Mouse (Mus musculus): ENCODE results near the gene Rnf113a2. TPM values are rescaled to one million over a fixed set of nuclear protein-coding genes. Genes with fewer than 3 reads are reported as not detected.
A peak's percentile ranks its signal among the peaks of the same experiment; 100 is the strongest.

The Rnf113a2 gene
- polyA plus RNA-seq, 1 experiment, result 14.8 TPM

DNA sequence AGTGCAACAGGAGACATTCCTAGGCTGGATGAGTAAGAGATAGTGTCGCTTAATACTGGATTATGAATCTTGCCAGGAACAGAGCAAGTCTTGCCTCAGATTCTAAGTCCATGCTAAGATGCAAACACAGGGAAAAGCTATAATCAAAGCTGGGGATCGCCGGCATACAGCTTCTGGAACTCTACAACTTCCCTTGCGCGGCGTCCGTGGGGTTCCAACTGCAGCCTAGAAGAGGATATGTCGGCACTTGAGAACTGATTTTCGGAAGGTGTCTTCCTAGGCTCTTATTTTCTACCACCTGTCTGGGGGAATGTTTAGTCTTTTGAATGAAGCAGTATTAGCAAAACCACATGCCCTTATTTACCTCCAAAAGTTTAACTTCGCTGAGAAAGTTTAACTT lies 32.9 kb downstream of the Rnf113a2 start:
- no peak overlapping the region for H3K27ac ChIP-seq (ENCODE audit: insufficient read depth, low read length)
- no peak overlapping the region for H3K4me3 ChIP-seq (ENCODE audit: insufficient read depth, low read length)
- peaks cover 3% of the 10 kb centered on the region; the same call in 1 of the 2 replicates for H3K4me1 ChIP-seq (ENCODE audit: control insufficient read depth, insufficient read depth, low read length)
- TF ChIP-seq POLR2A (IDR thresholded peaks at IDR 0.05; ENCODE audit: low read depth, low read length) (no peak), CTCF (IDR thresholded peaks at IDR 0.05; ENCODE audit: borderline replicate concordance, insufficient read depth, low read length) (no peak)

DNA sequence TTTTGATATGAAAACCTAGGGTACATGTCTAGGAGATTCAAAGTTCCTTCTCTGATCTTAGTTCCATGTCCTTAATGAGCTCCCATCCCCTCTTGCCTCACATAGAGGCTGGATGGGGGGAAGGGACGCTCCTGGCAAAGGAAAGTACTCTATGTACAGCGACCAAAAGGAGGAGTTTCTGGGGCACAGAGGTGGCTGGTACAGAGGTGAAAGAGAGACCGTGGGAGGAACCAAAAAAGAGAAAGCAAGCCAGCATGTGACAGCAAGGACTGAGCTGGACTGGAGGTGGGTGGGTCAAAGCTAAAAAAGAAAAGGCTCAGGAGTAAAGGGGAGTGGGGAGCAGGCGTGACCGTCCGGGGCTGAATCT lies 33.3 kb downstream of the Rnf113a2 start:
- TF ChIP-seq POLR2A (IDR thresholded peaks at IDR 0.05; ENCODE audit: low read depth, low read length), result no peak
- TF ChIP-seq CTCF (IDR thresholded peaks at IDR 0.05; ENCODE audit: borderline replicate concordance, insufficient read depth, low read length), result no peak
- H3K4me3 ChIP-seq (ENCODE audit: insufficient read depth, low read length), result peak overlapping the region; percentile 63
- peaks cover 3% of the 10 kb centered on the region; the same call in 1 of the 2 replicates for H3K4me1 ChIP-seq (ENCODE audit: control insufficient read depth, insufficient read depth, low read length)
- no peak overlapping the region for H3K27ac ChIP-seq (ENCODE audit: insufficient read depth, low read length)

GRCm38 (mm10) chr12:84450718-84451646 lies 34.0 kb downstream of the Rnf113a2 start, which contains the start of the genes Aldh6a1 and Lin52:
Gene Aldh6a1 (minus strand): TSS chr12:84451004.
Gene Lin52 (plus strand): TSS chr12:84451422.
- Histone ChIP-seq H3K27ac (ENCODE audit: insufficient read depth, low read length) (no peak within 1 kb of the TSS), H3K4me3 (ENCODE audit: insufficient read depth, low read length) (peak within 1 kb of the TSS; percentile 92), H3K4me1 (ENCODE audit: control insufficient read depth, insufficient read depth, low read length) (peaks cover 3% of the 10 kb centered on the region; the same call in 1 of the 2 replicates)
- TF ChIP-seq POLR2A (IDR thresholded peaks at IDR 0.05; ENCODE audit: low read depth, low read length), result peak; percentile 91
- TF ChIP-seq CTCF (IDR thresholded peaks at IDR 0.05; ENCODE audit: borderline replicate concordance, insufficient read depth, low read length), result no peak

GRCm38 (mm10) chr12:84451801-84452200 lies 34.8 kb downstream of the Rnf113a2 start:
- TF ChIP-seq CTCF (IDR thresholded peaks at IDR 0.05; ENCODE audit: borderline replicate concordance, insufficient read depth, low read length) (no peak), POLR2A (IDR thresholded peaks at IDR 0.05; ENCODE audit: low read depth, low read length) (no peak)
- H3K27ac ChIP-seq (ENCODE audit: insufficient read depth, low read length), result no peak overlapping the region
- H3K4me1 ChIP-seq (ENCODE audit: control insufficient read depth, insufficient read depth, low read length), result peaks cover 3% of the 10 kb centered on the region; the same call in 1 of the 2 replicates
- H3K4me3 ChIP-seq (ENCODE audit: insufficient read depth, low read length), result peak overlapping the region; percentile 92

- Histone ChIP-seq H3K4me1 (ENCODE audit: control insufficient read depth, insufficient read depth, low read length) (peaks cover 3% of the 10 kb centered on the region; the same call in 1 of the 2 replicates), H3K27ac (ENCODE audit: insufficient read depth, low read length) (no peak overlapping the region), H3K4me3 (ENCODE audit: insufficient read depth, low read length) (no peak overlapping the region)
- TF ChIP-seq POLR2A (IDR thresholded peaks at IDR 0.05; ENCODE audit: low read depth, low read length) (no peak), CTCF (IDR thresholded peaks at IDR 0.05; ENCODE audit: borderline replicate concordance, insufficient read depth, low read length) (no peak)
Observed at GRCm38 (mm10) chr12:84456911-84457310, 39.9 kb downstream of the Rnf113a2 start.

DNA sequence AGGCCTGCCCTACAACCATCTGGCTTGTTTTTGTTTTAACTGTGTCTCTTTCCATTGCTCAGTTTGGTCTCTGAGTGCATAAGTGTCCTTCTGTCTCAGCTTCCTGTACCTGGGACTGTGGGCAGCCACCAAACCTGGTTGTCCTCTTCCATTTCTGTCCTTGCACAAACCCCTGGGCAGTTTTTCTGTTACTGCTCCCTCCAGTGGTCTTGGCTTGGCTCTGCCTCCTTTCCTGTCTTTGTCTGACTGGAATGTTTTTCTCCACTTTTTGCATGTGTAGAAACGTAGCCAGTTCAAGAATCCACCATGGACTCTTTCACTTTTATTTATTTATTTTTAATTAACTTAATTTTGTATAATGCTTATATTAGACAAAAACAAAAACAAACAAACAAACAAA lies 42.8 kb downstream of the Rnf113a2 start:
- no peaks in the 10 kb centered on the region for H3K4me1 ChIP-seq (ENCODE audit: control insufficient read depth, insufficient read depth, low read length)

DNA sequence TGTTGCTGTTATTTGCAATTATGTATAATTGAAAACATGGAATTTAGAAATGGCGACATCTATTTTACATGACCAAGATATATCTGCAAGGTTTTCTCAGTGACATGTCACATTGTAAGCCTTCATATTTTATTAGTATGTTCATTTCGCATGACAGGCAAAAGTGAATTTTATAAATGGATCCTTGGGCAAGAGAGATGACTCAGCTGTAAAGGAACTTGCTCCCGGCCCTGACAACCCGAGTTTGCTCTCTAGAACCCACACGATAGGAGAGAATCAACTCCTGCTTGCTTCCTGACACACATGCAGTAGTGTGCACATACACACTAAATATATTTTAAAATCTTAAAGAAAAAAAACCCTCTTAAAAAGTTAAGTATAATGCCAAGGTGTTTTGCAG lies 44.4 kb downstream of the Rnf113a2 start:
- no peak overlapping the region for H3K4me3 ChIP-seq (ENCODE audit: insufficient read depth, low read length)
- no peak overlapping the region for H3K27ac ChIP-seq (ENCODE audit: insufficient read depth, low read length)
- no peaks in the 10 kb centered on the region for H3K4me1 ChIP-seq (ENCODE audit: control insufficient read depth, insufficient read depth, low read length)
- TF ChIP-seq POLR2A (IDR thresholded peaks at IDR 0.05; ENCODE audit: low read depth, low read length) (no peak), CTCF (IDR thresholded peaks at IDR 0.05; ENCODE audit: borderline replicate concordance, insufficient read depth, low read length) (no peak)

More for the DNA sequence above, 42.8 kb downstream of the Rnf113a2 start:
- H3K27ac ChIP-seq (ENCODE audit: insufficient read depth, low read length), result no peak overlapping the region
- no peak overlapping the region for H3K4me3 ChIP-seq (ENCODE audit: insufficient read depth, low read length)
- TF ChIP-seq CTCF (IDR thresholded peaks at IDR 0.05; ENCODE audit: borderline replicate concordance, insufficient read depth, low read length) (no peak), POLR2A (IDR thresholded peaks at IDR 0.05; ENCODE audit: low read depth, low read length) (no peak)

GRCm38 (mm10) chr12:84462856-84463255 lies 45.9 kb downstream of the Rnf113a2 start:
- no peak overlapping the region for H3K27ac ChIP-seq (ENCODE audit: insufficient read depth, low read length)
- no peaks in the 10 kb centered on the region for H3K4me1 ChIP-seq (ENCODE audit: control insufficient read depth, insufficient read depth, low read length)
- no peak overlapping the region for H3K4me3 ChIP-seq (ENCODE audit: insufficient read depth, low read length)
- TF ChIP-seq CTCF (IDR thresholded peaks at IDR 0.05; ENCODE audit: borderline replicate concordance, insufficient read depth, low read length) (no peak), POLR2A (IDR thresholded peaks at IDR 0.05; ENCODE audit: low read depth, low read length) (no peak)

Other genes with a start within 250 kb of the Rnf113a2 start
- 20.6 and 21.3 TPM in 2 replicates for gene Elmsan1, start 198.3 kb upstream of the Rnf113a2 start, polyA plus RNA-seq (2011; ENCODE audit: insufficient read length, low read depth, missing spikeins)
- gene Ptgr2, start 132.0 kb upstream of the Rnf113a2 start, polyA plus RNA-seq (2011; ENCODE audit: insufficient read length, low read depth, missing spikeins), result 41.6 and 43.7 TPM in 2 replicates
- 39.1 and 46.0 TPM in 2 replicates for gene Zfp410, start 100.3 kb upstream of the Rnf113a2 start, polyA plus RNA-seq (2011; ENCODE audit: insufficient read length, low read depth, missing spikeins)
- 18.7 and 21.9 TPM in 2 replicates for gene Coq6, start 55.5 kb upstream of the Rnf113a2 start, polyA plus RNA-seq (2011; ENCODE audit: insufficient read length, low read depth, missing spikeins)
- 0.61 and 0.94 TPM in 2 replicates for gene Fam161b, start 55.4 kb upstream of the Rnf113a2 start, polyA plus RNA-seq (2011; ENCODE audit: insufficient read length, low read depth, missing spikeins)
- gene Entpd5, start 8.2 kb upstream of the Rnf113a2 start, polyA plus RNA-seq (2011; ENCODE audit: insufficient read length, low read depth, missing spikeins), result 13.7 and 14.6 TPM in 2 replicates
- 0.22 and 0.95 TPM in 2 replicates for gene Bbof1, start 8.1 kb upstream of the Rnf113a2 start, polyA plus RNA-seq (2011; ENCODE audit: insufficient read length, low read depth, missing spikeins)
- 14.2 and 19.1 TPM in 2 replicates for gene Aldh6a1, start 33.8 kb downstream of the Rnf113a2 start, polyA plus RNA-seq (2011; ENCODE audit: insufficient read length, low read depth, missing spikeins)
- gene Lin52, start 34.2 kb downstream of the Rnf113a2 start, polyA plus RNA-seq (2011; ENCODE audit: insufficient read length, low read depth, missing spikeins), result 10.3 and 14.5 TPM in 2 replicates
- gene Vsx2, start 152.6 kb downstream of the Rnf113a2 start, polyA plus RNA-seq (2011; ENCODE audit: insufficient read length, low read depth, missing spikeins), result not detected in 2 replicates
- gene Abcd4, start 200.2 kb downstream of the Rnf113a2 start, polyA plus RNA-seq (2011; ENCODE audit: insufficient read length, low read depth, missing spikeins), result 14.7 and 18.2 TPM in 2 replicates
- gene Vrtn, start 223.8 kb downstream of the Rnf113a2 start, polyA plus RNA-seq (2011; ENCODE audit: insufficient read length, low read depth, missing spikeins), result not detected in 2 replicates

Data from embryonic fibroblast, embryonic 13.5 days (primary cell).